Mouse (Mus musculus) cerebellum, adult 2 months (tissue): ENCODE measurements around the gene Nbeal2.

Experiments used
- CTCF ChIP-seq: fragments of 200-500 bp; IDR thresholded peaks from 2 replicates; pipeline ENCODE4 v1.5.1; 2011; ENCODE audit warnings: low read depth, mild to moderate bottlenecking, control low read depth, low read length, moderate library complexity, borderline replicate concordance; ENCODE audit not compliant: insufficient read depth
- POLR2A ChIP-seq: fragments of 200-500 bp; IDR thresholded peaks from 2 replicates; pipeline ENCODE4 v1.6.1; 2011; ENCODE audit warnings: low read length, control low read depth, borderline replicate concordance; ENCODE audit not compliant: insufficient read depth

- no peak for TF ChIP-seq CTCF
- TF ChIP-seq POLR2A = no peak
These were observed 8.7 kb downstream of the Nbeal2 start for GRCm38 (mm10) chr9:110645219-110645618.
